Mouse (Mus musculus): ENCODE data around the gene Ctbp2.
A peak's percentile ranks its signal among the peaks of the same experiment; 100 is the strongest.

Ctbp2 gene

GRCm38 (mm10) chr7:133123999-133124700, at the start of gene Ctbp2:
Ctbp2 (minus strand) TSS chr7:133124354.
- peak; percentile 43 to 53 for DNase-seq (ENCODE audit: low spot score in 2 of 2)

GRCm38 (mm10) chr7:133171403-133172032, 47.4 kb upstream of the Ctbp2 start:
- no peak for DNase-seq (ENCODE audit: low spot score in 2 of 2)

- DNase-seq (ENCODE audit: low spot score in 2 of 2) = no peak
These were observed 44.8 kb upstream of the Ctbp2 start for GRCm38 (mm10) chr7:133168928-133169327.

- DNase-seq (ENCODE audit: low spot score in 2 of 2) = no peak
These were observed 43.7 kb upstream of the Ctbp2 start for GRCm38 (mm10) chr7:133167903-133168302.

GRCm38 (mm10) chr7:133164770-133165169, 40.6 kb upstream of the Ctbp2 start:
- DNase-seq (ENCODE audit: low spot score in 2 of 2) = no peak

- no peak for DNase-seq (ENCODE audit: low spot score in 2 of 2)
These were observed 38.9 kb upstream of the Ctbp2 start for GRCm38 (mm10) chr7:133163011-133163410.

GRCm38 (mm10) chr7:133162131-133162530, 38.0 kb upstream of the Ctbp2 start:
- no peak for DNase-seq (ENCODE audit: low spot score in 2 of 2)

- DNase-seq (ENCODE audit: low spot score in 2 of 2) = no peak
These were observed 37.4 kb upstream of the Ctbp2 start for GRCm38 (mm10) chr7:133161362-133162080.

- no peak for DNase-seq (ENCODE audit: low spot score in 2 of 2)
These were observed 35.4 kb upstream of the Ctbp2 start for GRCm38 (mm10) chr7:133159519-133159918.

- no peak for DNase-seq (ENCODE audit: low spot score in 2 of 2)
These were observed 31.5 kb upstream of the Ctbp2 start for GRCm38 (mm10) chr7:133155621-133156020.

GRCm38 (mm10) chr7:133154846-133155245, 30.7 kb upstream of the Ctbp2 start:
- DNase-seq (ENCODE audit: low spot score in 2 of 2) = no peak

GRCm38 (mm10) chr7:133139689-133140336, 15.7 kb upstream of the Ctbp2 start:
- no peak for DNase-seq (ENCODE audit: low spot score in 2 of 2)

GRCm38 (mm10) chr7:133133552-133133951, 9.4 kb upstream of the Ctbp2 start:
- no peak for DNase-seq (ENCODE audit: low spot score in 2 of 2)

- no peak for DNase-seq (ENCODE audit: low spot score in 2 of 2)
These were observed 8.5 kb upstream of the Ctbp2 start for GRCm38 (mm10) chr7:133132702-133133101.

- DNase-seq (ENCODE audit: low spot score in 2 of 2) = no peak
These were observed 739 bp upstream of the Ctbp2 start for GRCm38 (mm10) chr7:133124701-133125485.

- peak; percentile 18 to 29 for DNase-seq (ENCODE audit: low spot score in 2 of 2)
These were observed 733 bp downstream of the Ctbp2 start, which contains the start of gene Fgfr2 for GRCm38 (mm10) chr7:133123244-133123998. Fgfr2 (minus strand) TSS chr7:133123350.

- peak; percentile 13 to 30 for DNase-seq (ENCODE audit: low spot score in 2 of 2)
These were observed 1.5 kb downstream of the Ctbp2 start for GRCm38 (mm10) chr7:133122379-133123243.

- peak in 1 of 2 experiments; percentile 35 for DNase-seq (ENCODE audit: low spot score in 2 of 2)
These were observed 2.3 kb downstream of the Ctbp2 start for GRCm38 (mm10) chr7:133121661-133122378.

GRCm38 (mm10) chr7:133121080-133121607, 3.0 kb downstream of the Ctbp2 start:
- DNase-seq (ENCODE audit: low spot score in 2 of 2) = no peak
